Mouse (Mus musculus) stomach, postnatal 0 days (tissue): ENCODE data around the gene Megf8.

Experiments used
- CTCF ChIP-seq: IDR thresholded peaks from 2 replicates; pipeline ENCODE4 v1.5.1; 2016; ENCODE audit warnings: antibody characterized with exemption, low read depth, mild to moderate bottlenecking, moderate library complexity
- EP300 ChIP-seq: optimal IDR thresholded peaks from 2 replicates; pipeline ENCODE3; 2016; ENCODE audit warnings: antibody characterized with exemption

GRCm38 (mm10) chr7:25293191-25293739 lies 23.7 kb upstream of the Megf8 start:
- TF ChIP-seq CTCF = no peak
- TF ChIP-seq EP300 = no peak
